13 mouse cellular contexts compared by ENCODE assay signal in genomic region chr3:89526298-89527090, GRCm38 (mm10). TPM values are rescaled to one million over a fixed set of nuclear protein-coding genes. Genes with fewer than 3 reads are reported as not detected.
A peak's percentile ranks its signal among the peaks of the same experiment; 100 is the strongest.
DNase-seq lines count a peak whose midpoint lies in the region; ATAC-seq and TF ChIP-seq lines count a peak whose summit lies in the region.
"Had no signal": no experiment of that assay in that cellular context is flagged by ENCODE, and none has a peak within 500 bp of the region (broad histone marks: within the 10 kb centered on the region; RNA-seq: fewer than 3 reads in every experiment).

No protein-coding gene starts in this region.

- peaks cover 21% of the 10 kb centered on the region for H3K27me3 ChIP-seq in limb, embryonic 13.5 days
- peaks cover 29% of the 10 kb centered on the region for H3K27me3 ChIP-seq in limb, embryonic 10.5 days (ENCODE audit: low read depth, poor library complexity, severe bottlenecking)
- peaks cover 20% of the 10 kb centered on the region for H3K27me3 ChIP-seq in intestine, postnatal 0 days (replicated peaks; ENCODE audit: control insufficient read depth, insufficient read depth, low read length)
- no peaks in the 10 kb centered on the region for H3K27me3 ChIP-seq in neural tube, embryonic 14.5 days (ENCODE audit: control insufficient read depth, insufficient read depth, low read length)

- no peaks in the 10 kb centered on the region for H3K9me3 ChIP-seq in limb, embryonic 13.5 days
- H3K9me3 ChIP-seq in limb, embryonic 10.5 days (replicated peaks), result no peaks in the 10 kb centered on the region
- H3K9me3 ChIP-seq in intestine, postnatal 0 days (ENCODE audit: control insufficient read depth), result no peaks in the 10 kb centered on the region
- no peaks in the 10 kb centered on the region for H3K9me3 ChIP-seq in neural tube, embryonic 14.5 days (ENCODE audit: control insufficient read depth, low read length)

- no peak overlapping the region for H3K4me3 ChIP-seq in limb, embryonic 13.5 days
- H3K4me3 ChIP-seq in limb, embryonic 10.5 days, result no peak overlapping the region
- H3K4me3 ChIP-seq in intestine, postnatal 0 days (ENCODE audit: low read depth, low read length), result no peak overlapping the region
- no peak overlapping the region for H3K4me3 ChIP-seq in neural tube, embryonic 14.5 days (ENCODE audit: low read depth, low read length)
- H3K4me3 ChIP-seq: layer of hippocampus, adult 2 months had no signal

- H3K4me2 ChIP-seq in limb, embryonic 13.5 days (replicated peaks), result peak overlapping the region; percentile 14; the same call in 1 of the 2 replicates
- peak overlapping the region; percentile 24; the same call in 1 of the 2 replicates for H3K4me2 ChIP-seq in intestine, postnatal 0 days (replicated peaks; ENCODE audit: low read depth)
- peak overlapping the region; percentile 15; the same call in 1 of the 2 replicates for H3K4me2 ChIP-seq in neural tube, embryonic 14.5 days (ENCODE audit: low read depth, low read length)

- no peaks in the 10 kb centered on the region for H3K36me3 ChIP-seq in limb, embryonic 13.5 days
- no peaks in the 10 kb centered on the region for H3K36me3 ChIP-seq in limb, embryonic 10.5 days
- no peaks in the 10 kb centered on the region for H3K36me3 ChIP-seq in intestine, postnatal 0 days (ENCODE audit: control insufficient read depth, insufficient read depth)
- H3K36me3 ChIP-seq in neural tube, embryonic 14.5 days (ENCODE audit: control insufficient read depth, insufficient read depth, low read length), result no peaks in the 10 kb centered on the region

- H3K4me1 ChIP-seq in limb, embryonic 13.5 days, result peaks cover 34% of the 10 kb centered on the region
- peaks cover 25% of the 10 kb centered on the region for H3K4me1 ChIP-seq in limb, embryonic 10.5 days
- no peaks in the 10 kb centered on the region; the same call in 1 of the 2 replicates for H3K4me1 ChIP-seq in intestine, postnatal 0 days (replicated peaks; ENCODE audit: control insufficient read depth, insufficient read depth, low read length)
- peaks cover 14% of the 10 kb centered on the region for H3K4me1 ChIP-seq in neural tube, embryonic 14.5 days (ENCODE audit: control insufficient read depth, insufficient read depth, low read length)

- no peak for TF ChIP-seq CTCF in intestine, postnatal 0 days (IDR thresholded peaks at IDR 0.05; ENCODE audit: low read depth)

- WGBS in limb, embryonic 13.5 days, result 52% methylated on average over 17 of the region's 17 CpGs
- WGBS in limb, embryonic 10.5 days, result 62% methylated on average over 17 of the region's 17 CpGs
- 33% methylated on average over 17 of the region's 17 CpGs for WGBS in intestine, postnatal 0 days
- WGBS in neural tube, embryonic 14.5 days, result 60% methylated on average over 17 of the region's 17 CpGs

- ATAC-seq in limb, embryonic 13.5 days (ENCODE audit: low FRiP score, low read depth), result no peak
- peak; percentile 74 for ATAC-seq in intestine, postnatal 0 days
- ATAC-seq in neural tube, embryonic 14.5 days (ENCODE audit: low read depth), result no peak
- ATAC-seq in inflammation-experienced regulatory T-cells, adult 6 months, result no peak
- ATAC-seq: activated CD4-positive, CD25-positive, alpha-beta regulatory T cell, adult 4 months had no signal

- H3K9ac ChIP-seq in limb, embryonic 13.5 days, result no peak overlapping the region
- no peak overlapping the region for H3K9ac ChIP-seq in intestine, postnatal 0 days (ENCODE audit: low read depth, low read length)
- H3K9ac ChIP-seq in neural tube, embryonic 14.5 days (replicated peaks; ENCODE audit: low read depth, low read length), result no peak overlapping the region

- no peak for DNase-seq in limb, embryonic 10.5 days (ENCODE audit: low spot score)
- DNase-seq in adipocyte (ENCODE audit: low spot score), result peak; percentile 18
- DNase-seq in spleen, postnatal 36 days (ENCODE audit: low spot score in 2 of 2), result no peak
- no peak for DNase-seq in spleen, postnatal 4 days (ENCODE audit: low spot score in 2 of 2)
- DNase-seq: cerebellum, adult 11-12 months; gastrocnemius, postnatal 36 days; heart, postnatal 4 days had no signal

- H3K27ac ChIP-seq in limb, embryonic 13.5 days, result no peak overlapping the region
- H3K27ac ChIP-seq in limb, embryonic 10.5 days, result no peak overlapping the region
- no peak overlapping the region for H3K27ac ChIP-seq in intestine, postnatal 0 days (ENCODE audit: low read depth, low read length)
- no peak overlapping the region for H3K27ac ChIP-seq in neural tube, embryonic 14.5 days (ENCODE audit: low read depth, low read length)
- H3K27ac ChIP-seq: layer of hippocampus, adult 2 months had no signal

RNA-seq across cellular contexts. Expression of gene Kcnn3, which starts 6.5 kb away (rescaled TPM):
- polyA plus RNA-seq in limb, embryonic 13.5 days (2015; fragmentation: Nextera tagmentation; extraction: Ambion mirVana), result 3.5 and 3.6 TPM in 2 replicates
- polyA plus RNA-seq in limb, embryonic 10.5 days (2016; fragmentation: Nextera tagmentation; extraction: Ambion mirVana), result 0.43 and 0.74 TPM in 2 replicates
- 4.6 TPM in 2 replicates for polyA plus RNA-seq in intestine, postnatal 0 days (2015; fragmentation: Nextera tagmentation; extraction: Ambion mirVana)
- polyA plus RNA-seq in neural tube, embryonic 14.5 days (2014; fragmentation: Nextera tagmentation; extraction: Ambion mirVana), result 6.1 and 9.9 TPM in 2 replicates
- polyA plus RNA-seq in inflammation-experienced regulatory T-cells, adult 6 months (2017; shearing (Covaris generic)), result not detected
- polyA plus RNA-seq: activated CD4-positive, CD25-positive, alpha-beta regulatory T cell, adult 4 months had no signal
